ENCODE assay signal across 29 mouse cellular contexts in the genomic region with DNA sequence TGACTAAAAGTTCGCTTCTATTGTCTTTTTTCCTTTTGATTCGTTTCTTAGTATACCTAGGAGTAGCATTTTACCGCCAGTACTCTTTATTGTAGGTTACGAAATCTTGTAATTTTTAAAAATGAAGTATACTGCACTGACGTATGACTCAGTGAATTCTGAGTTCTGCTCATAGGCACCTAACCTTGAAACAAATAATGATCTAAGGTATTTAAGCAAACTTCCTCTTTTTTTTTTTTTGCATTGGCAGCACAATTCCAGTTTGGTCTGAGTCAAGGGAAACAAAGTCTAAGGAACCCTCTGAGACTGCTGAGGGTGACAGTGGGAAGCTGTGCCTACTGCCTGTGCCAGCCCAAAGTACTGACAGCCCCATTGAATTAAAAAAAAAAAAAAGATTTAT. TPM values are rescaled to one million over a fixed set of nuclear protein-coding genes. Genes with fewer than 3 reads are reported as not detected.
"Had no signal": no experiment of that assay in that cellular context is flagged by ENCODE, and none has a peak within 500 bp of the region (broad histone marks: within the 10 kb centered on the region; RNA-seq: fewer than 3 reads in every experiment).

No protein-coding gene starts in this region.

- H3K4me3 ChIP-seq: embryonic facial prominence, embryonic 10.5 days; embryonic facial prominence, embryonic 12.5 days; embryonic facial prominence, embryonic 13.5 days; embryonic facial prominence, embryonic 15.5 days; erythroblast, embryonic 14.5 days; forebrain, embryonic 10.5 days; forebrain, embryonic 12.5 days; forebrain, embryonic 13.5 days; forebrain, embryonic 15.5 days; gastrocnemius, adult 2 months; heart, adult 2 months had no signal

- H3K27me3 ChIP-seq: embryonic facial prominence, embryonic 12.5 days; embryonic facial prominence, embryonic 13.5 days; embryonic facial prominence, embryonic 15.5 days; forebrain, embryonic 12.5 days; forebrain, embryonic 13.5 days; forebrain, embryonic 15.5 days had no signal

- H3K4me1 ChIP-seq: embryonic facial prominence, embryonic 10.5 days; embryonic facial prominence, embryonic 12.5 days; embryonic facial prominence, embryonic 13.5 days; embryonic facial prominence, embryonic 15.5 days; forebrain, embryonic 10.5 days; forebrain, embryonic 12.5 days; forebrain, embryonic 13.5 days; forebrain, embryonic 15.5 days had no signal

- ATAC-seq: forebrain, embryonic 13.5 days; forebrain, embryonic 14.5 days; forebrain, embryonic 15.5 days; forebrain, embryonic 16.5 days; forebrain, postnatal 0 days had no signal

- H3K9me3 ChIP-seq: embryonic facial prominence, embryonic 10.5 days; embryonic facial prominence, embryonic 12.5 days; embryonic facial prominence, embryonic 13.5 days; embryonic facial prominence, embryonic 15.5 days; forebrain, embryonic 12.5 days; forebrain, embryonic 13.5 days; forebrain, embryonic 15.5 days had no signal

- H3K9ac ChIP-seq: embryonic facial prominence, embryonic 12.5 days; embryonic facial prominence, embryonic 13.5 days; embryonic facial prominence, embryonic 15.5 days; forebrain, embryonic 12.5 days; forebrain, embryonic 13.5 days; forebrain, embryonic 15.5 days; forebrain, postnatal 0 days had no signal

- DNase-seq: cerebellum, adult 9-10 months; cerebellum, adult 9-11 months; cerebellum, postnatal 10 days; cerebellum, postnatal 14 days; cerebellum, postnatal 25 days; cerebellum, postnatal 36 days; embryo, embryonic 11 days; forebrain, postnatal 0 days; gastrocnemius, adult 2 months; gastrocnemius, postnatal 10 days; gastrocnemius, postnatal 14 days; gastrocnemius, postnatal 25 days; gastrocnemius, postnatal 36 days; heart, adult 18-20 months; heart, adult 2 months had no signal

- H3K27ac ChIP-seq: embryonic facial prominence, embryonic 10.5 days; embryonic facial prominence, embryonic 12.5 days; embryonic facial prominence, embryonic 13.5 days; embryonic facial prominence, embryonic 15.5 days; forebrain, embryonic 10.5 days; forebrain, embryonic 12.5 days; forebrain, embryonic 13.5 days; forebrain, embryonic 15.5 days; gastrocnemius, adult 2 months; heart, adult 2 months had no signal

RNA-seq across cellular contexts. Expression of gene Vinac1, which starts 35.5 kb away (rescaled TPM):
- total RNA-seq: common myeloid progenitor, adult 5-6 weeks; gastrocnemius, adult 18-20 months; gastrocnemius, adult 2 months; gastrocnemius, adult 8-10 months; gastrocnemius, postnatal 25 days; gastrocnemius, postnatal 36 days; heart, adult 18-20 months; heart, adult 2 months had no signal
- polyA plus RNA-seq: embryonic facial prominence, embryonic 15.5 days; erythroblast, embryonic 14.5 days had no signal
